Mouse (Mus musculus) heart, embryonic 10.5 days (tissue): ENCODE measurements around the gene Gldc. TPM values are rescaled to one million over a fixed set of nuclear protein-coding genes. Genes with fewer than 3 reads are reported as not detected.

Experiments
- DNase-seq: peaks from one replicate; pipeline ENCODE4 v3.0.0-alpha.2; 2017; ENCODE audit warnings: low spot score
- H3K27ac ChIP-seq: fragments of 300-500 bp; sonication (generic); 2 replicates; pipeline ENCODE4 v1.5.1; 2016; ENCODE audit warnings: mild to moderate bottlenecking
- H3K27me3 ChIP-seq: fragments of 300-500 bp; sonication (generic); 2 replicates; pipeline ENCODE4 v1.6.1; 2016; ENCODE audit warnings: mild to moderate bottlenecking; ENCODE audit not compliant: poor library complexity, insufficient read depth, severe bottlenecking
- H3K36me3 ChIP-seq: fragments of 300-500 bp; sonication (generic); 2 replicates; pipeline ENCODE4 v1.6.1; 2016; ENCODE audit warnings: mild to moderate bottlenecking, moderate library complexity
- H3K4me1 ChIP-seq: fragments of 300-500 bp; sonication (generic); 2 replicates; pipeline ENCODE4 v1.6.1; 2016; ENCODE audit warnings: mild to moderate bottlenecking
- H3K4me3 ChIP-seq: fragments of 300-500 bp; sonication (generic); 2 replicates; pipeline ENCODE4 v1.5.1; 2016; ENCODE audit warnings: mild to moderate bottlenecking, moderate library complexity
- H3K9me3 ChIP-seq: fragments of 300-500 bp; sonication (generic); 2 replicates; pipeline ENCODE4 v1.6.1; 2016; ENCODE audit warnings: mild to moderate bottlenecking, moderate library complexity
- WGBS: fragments of 180-500 bp; shearing (Covaris S2); methylation state at CpG from one replicate; pipeline ENCODE4 v1.1.7; 2016; 5-methylcytosine and 5-hydroxymethylcytosine counted together
- polyA plus RNA-seq: library from polyadenylated mRNA; unstranded; fragments of >200 nt; fragmentation: Nextera tagmentation; extraction: Ambion mirVana; gene quantifications from 2 replicates; pipeline ENCODE4 v1.2.1, GENCODE M21; 2016

Gldc gene
- polyA plus RNA-seq, 1 experiment from 2014 or later = 12.7 TPM

GRCm38 (mm10) chr19:30091644-30092295, 83.5 kb downstream of the Gldc start:
- WGBS = 96% methylated on average over 12 of the region's 12 CpGs
- no peaks in the 10 kb centered on the region for H3K27me3 ChIP-seq
- H3K4me1 ChIP-seq = no peaks in the 10 kb centered on the region
- no peak overlapping the region for H3K4me3 ChIP-seq
- no peak overlapping the region for H3K27ac ChIP-seq
- no peak for DNase-seq
- H3K9me3 ChIP-seq = no peaks in the 10 kb centered on the region
- H3K36me3 ChIP-seq = peaks cover 98% of the 10 kb centered on the region

DNA sequence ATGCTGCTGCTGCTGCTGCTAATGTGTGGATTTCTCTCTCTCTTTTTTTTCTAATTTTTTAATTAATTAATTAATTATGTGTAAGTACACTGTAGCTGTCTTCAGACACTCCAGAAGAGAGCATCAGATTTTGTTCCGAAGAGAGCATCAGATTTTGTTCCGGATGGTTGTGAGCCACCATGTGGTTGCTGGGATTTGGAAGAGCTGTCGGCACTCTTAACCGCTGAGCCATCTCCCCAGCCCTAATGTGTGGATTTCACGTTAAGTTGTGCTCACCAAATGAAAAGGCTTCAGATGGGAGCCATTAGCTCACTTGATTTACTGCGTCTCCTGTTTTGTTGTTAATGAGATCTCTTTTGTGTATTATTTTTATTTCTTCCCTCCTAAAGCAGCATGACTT, 85.1 kb downstream of the Gldc start:
- H3K9me3 ChIP-seq = no peaks in the 10 kb centered on the region
- no peaks in the 10 kb centered on the region for H3K4me1 ChIP-seq
- no peaks in the 10 kb centered on the region for H3K27me3 ChIP-seq
- peaks cover 96% of the 10 kb centered on the region for H3K36me3 ChIP-seq
- DNase-seq = no peak
- H3K4me3 ChIP-seq = no peak overlapping the region
- no peak overlapping the region for H3K27ac ChIP-seq
- WGBS = 92% methylated on average over 6 of the region's 6 CpGs

GRCm38 (mm10) chr19:30065797-30066196, 109.4 kb downstream of the Gldc start:
- DNase-seq = no peak
- WGBS = 73% methylated on average over 4 of the region's 4 CpGs

DNA sequence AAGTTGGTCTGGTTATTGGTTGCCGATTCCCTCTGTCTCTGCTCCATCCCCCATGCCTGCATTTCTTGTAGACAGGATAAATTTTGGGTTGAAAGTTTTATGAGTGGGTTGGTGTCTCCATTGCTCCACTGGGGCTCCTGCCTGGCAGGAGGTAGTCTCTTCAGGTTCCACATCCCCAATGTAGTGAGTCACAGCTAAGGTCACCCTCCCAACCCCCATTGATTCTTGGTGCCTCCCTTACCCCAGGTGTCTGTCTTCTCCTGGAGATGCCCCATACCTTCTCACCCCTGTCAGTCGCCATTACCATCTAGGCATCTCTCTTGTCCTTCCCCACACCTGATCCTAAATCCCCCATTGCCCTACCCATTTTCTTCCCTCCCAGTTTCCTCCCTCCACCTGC, 121.0 kb downstream of the Gldc start:
- Histone ChIP-seq H3K36me3 (peaks cover 23% of the 10 kb centered on the region; the same call in 1 of the 2 replicates), H3K4me1 (peaks cover 5% of the 10 kb centered on the region; the same call in 1 of the 2 replicates), H3K4me3 (no peak overlapping the region), H3K27ac (no peak overlapping the region), H3K27me3 (no peaks in the 10 kb centered on the region), H3K9me3 (no peaks in the 10 kb centered on the region)
- 93% methylated on average over 2 of the region's 2 CpGs for WGBS
- no peak for DNase-seq

More at GRCm38 (mm10) chr19:30065797-30066196, 109.4 kb downstream of the Gldc start:
- Histone ChIP-seq H3K27me3 (no peaks in the 10 kb centered on the region), H3K36me3 (peaks cover 8% of the 10 kb centered on the region; the same call in 1 of the 2 replicates), H3K4me1 (0 out of 2 replicates have a peak, but pooled peaks cover 3% of the 10 kb centered on the region), H3K9me3 (no peaks in the 10 kb centered on the region), H3K27ac (no peak overlapping the region), H3K4me3 (no peak overlapping the region)

- WGBS = 65% methylated on average over 3 of the region's 3 CpGs
- Histone ChIP-seq H3K27me3 (no peaks in the 10 kb centered on the region), H3K9me3 (no peaks in the 10 kb centered on the region), H3K36me3 (peaks cover 37% of the 10 kb centered on the region), H3K4me1 (peaks cover 5% of the 10 kb centered on the region; the same call in 1 of the 2 replicates), H3K27ac (no peak overlapping the region), H3K4me3 (no peak overlapping the region)
- DNase-seq = no peak
Measured at GRCm38 (mm10) chr19:30051479-30051878, 123.8 kb downstream of the Gldc start.

DNA sequence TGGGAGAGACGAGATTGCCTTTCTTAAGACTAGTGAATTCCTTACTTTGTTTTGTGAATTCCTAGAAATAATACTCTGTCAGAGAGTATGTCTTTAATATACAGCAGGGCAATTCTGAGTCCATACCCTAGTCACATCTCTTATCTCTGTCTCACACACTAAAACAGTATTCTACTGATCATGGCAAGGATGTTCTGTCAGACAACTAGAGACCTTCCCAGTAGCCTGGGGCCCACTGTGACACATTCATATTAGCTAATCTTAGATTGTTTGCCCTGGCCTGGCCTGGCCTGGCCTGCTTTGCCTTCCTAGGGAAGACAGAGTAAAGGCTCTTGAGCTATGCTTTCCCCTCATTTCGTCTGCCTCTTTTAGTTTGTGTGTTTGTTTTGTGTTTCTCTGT, 124.6 kb downstream of the Gldc start:
- Histone ChIP-seq H3K27ac (no peak overlapping the region), H3K36me3 (peaks cover 41% of the 10 kb centered on the region), H3K9me3 (no peaks in the 10 kb centered on the region), H3K4me1 (peaks cover 5% of the 10 kb centered on the region; the same call in 1 of the 2 replicates), H3K4me3 (no peak overlapping the region), H3K27me3 (no peaks in the 10 kb centered on the region)
- no peak for DNase-seq
- 77% methylated on average over 2 of the region's 2 CpGs for WGBS

Other genes starting within 250 kb of the Gldc start
- not detected in 2 replicates for gene Trpd52l3, start 171.6 kb downstream of the Gldc start, polyA plus RNA-seq
- 56.6 and 65.2 TPM in 2 replicates for gene Uhrf2, start 144.9 kb downstream of the Gldc start, polyA plus RNA-seq
- 0.13 and 0.14 TPM in 2 replicates for gene Mbl2, start 57.5 kb upstream of the Gldc start, polyA plus RNA-seq